Mouse (Mus musculus) G1E (cell line): ENCODE results near the gene Plcd3.

Source experiments
- CTCF ChIP-seq: IDR thresholded peaks from 2 replicates; pipeline ENCODE4 v1.5.1; 2012; ENCODE audit warnings: low read depth, low read length, inconsistent platforms, mixed read lengths
- GATA1 ChIP-seq: IDR thresholded peaks from 2 replicates; pipeline ENCODE4 v1.6.1; 2012; ENCODE audit warnings: borderline replicate concordance, low read length, inconsistent platforms, mixed read lengths
- POLR2AphosphoS5 ChIP-seq: IDR thresholded peaks from 2 replicates; pipeline ENCODE4 v1.6.1; 2012; ENCODE audit warnings: low read depth, low read length, inconsistent platforms; ENCODE audit not compliant: insufficient replicate concordance
- TAL1 ChIP-seq: conservative IDR thresholded peaks from 2 replicates; pipeline ENCODE4 v1.6.1; 2012; ENCODE audit warnings: low read depth, low read length, inconsistent platforms, mixed read lengths

DNA sequence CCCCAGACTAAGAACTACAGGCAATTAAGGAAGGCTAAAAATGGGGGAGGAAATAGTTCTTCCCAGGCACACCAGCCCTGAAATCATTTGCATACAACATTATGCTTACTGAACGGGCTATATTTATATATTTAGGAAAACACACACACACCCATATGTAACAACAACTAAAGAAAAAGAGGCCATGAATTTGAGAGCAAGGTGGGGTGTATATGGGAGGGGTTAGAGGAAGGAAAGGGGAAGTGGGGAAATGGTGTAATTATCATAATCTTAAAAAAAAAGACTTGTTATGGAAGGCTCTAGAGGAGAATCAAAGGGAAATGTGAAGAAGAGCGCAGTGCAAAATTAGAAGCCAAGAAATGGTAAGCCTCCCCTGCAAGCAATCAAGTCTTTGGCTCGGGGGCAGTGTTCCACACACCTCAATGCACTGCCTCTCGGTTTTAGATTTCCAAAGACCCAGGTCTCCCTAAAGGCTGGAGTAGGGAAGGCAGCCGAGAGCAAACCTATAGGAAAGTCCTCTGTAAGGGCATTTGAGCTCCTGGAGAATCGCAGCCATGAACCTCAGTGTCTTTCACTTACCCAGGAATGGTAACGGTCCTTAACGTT is 73.8 kb downstream of the Plcd3 start:
- TF ChIP-seq CTCF = no peak
- TF ChIP-seq GATA1 = no peak
- no peak for TF ChIP-seq POLR2AphosphoS5
- TF ChIP-seq TAL1 = no peak
